Mouse (Mus musculus) hindbrain, postnatal 0 days (tissue): ENCODE results near the gene Shc2. TPM values are rescaled to one million over a fixed set of nuclear protein-coding genes. Genes with fewer than 3 reads are reported as not detected.

ENCODE experiments used
- ATAC-seq: fragments of 200-750 bp; cut with Nextera tagmentation; 2 replicates; pipeline ENCODE4 v1.8.0; 2017; ENCODE audit warnings: mild to moderate bottlenecking, moderate TSS enrichment, moderate library complexity
- DNase-seq: peaks from one replicate; pipeline ENCODE4 v3.0.0-alpha.2; 2015; ENCODE audit warnings: low spot score
- H3K27ac ChIP-seq: fragments of 300-500 bp; sonication (generic); 2 replicates; pipeline ENCODE4 v1.5.1; 2014; ENCODE audit warnings: mild to moderate bottlenecking
- H3K27me3 ChIP-seq: fragments of 300-500 bp; sonication (generic); 2 replicates; pipeline ENCODE4 v1.6.1; 2014; ENCODE audit warnings: low read length, mixed read lengths; ENCODE audit not compliant: insufficient read depth
- H3K36me3 ChIP-seq: fragments of 300-500 bp; sonication (generic); 2 replicates; pipeline ENCODE4 v1.6.1; 2014; ENCODE audit warnings: low read length, mixed read lengths; ENCODE audit not compliant: insufficient read depth
- H3K4me1 ChIP-seq: fragments of 300-500 bp; sonication (generic); 2 replicates; pipeline ENCODE4 v1.6.1; 2014; ENCODE audit warnings: antibody characterized with exemption, low read length, mixed read lengths; ENCODE audit not compliant: insufficient read depth
- H3K4me2 ChIP-seq: fragments of 300-500 bp; sonication (generic); 2 replicates; pipeline ENCODE4 v1.6.1; 2014; ENCODE audit warnings: low read depth, mild to moderate bottlenecking, low read length, moderate library complexity, mixed read lengths
- H3K4me3 ChIP-seq: fragments of 300-500 bp; sonication (generic); 2 replicates; pipeline ENCODE4 v1.5.1; 2014; ENCODE audit warnings: low read length
- H3K9ac ChIP-seq: fragments of 300-500 bp; sonication (generic); replicated peaks from 2 replicates; pipeline ENCODE4 v1.6.1; 2014; ENCODE audit warnings: mild to moderate bottlenecking, low read length, moderate library complexity, mixed read lengths
- H3K9me3 ChIP-seq: fragments of 300-500 bp; sonication (generic); 2 replicates; pipeline ENCODE4 v1.6.1; 2016; ENCODE audit warnings: low read length, mixed read lengths
- CTCF ChIP-seq: IDR thresholded peaks from 2 replicates; pipeline ENCODE4 v1.5.1; 2016; ENCODE audit warnings: antibody characterized with exemption, control low read depth, low read depth
- WGBS: fragments of 180-500 bp; shearing (Covaris S2); extraction: QIAGEN DNeasy Blood & Tissue Kit; methylation state at CpG from one replicate; pipeline ENCODE4 v1.1.7; 2014; 5-methylcytosine and 5-hydroxymethylcytosine counted together
- polyA plus RNA-seq: library from polyadenylated mRNA; unstranded; fragments of >200 nt; fragmentation: Nextera tagmentation; extraction: Ambion mirVana; gene quantifications from 2 replicates; pipeline ENCODE4 v1.2.1, GENCODE M21; 2015
- total RNA-seq: library from RNA; depleted of rRNA; stranded (reverse); fragments of >200 nt; gene quantifications from 2 replicates; pipeline ENCODE4 v1.2.3, GENCODE M21; 2014

Shc2 gene
- total and polyA plus RNA-seq, 2 experiments from 2014 or later: 21.3 to 66.2 TPM

- H3K27me3 ChIP-seq: no peaks in the 10 kb centered on the region
- no peak overlapping the region for H3K27ac ChIP-seq
- H3K36me3 ChIP-seq: no peaks in the 10 kb centered on the region
- H3K4me3 ChIP-seq: no peak overlapping the region
- no peak for ATAC-seq
- peak; percentile 71 for TF ChIP-seq CTCF
- H3K9ac ChIP-seq: no peak overlapping the region
- no peak for DNase-seq
- no peak overlapping the region for H3K4me2 ChIP-seq
- H3K9me3 ChIP-seq: no peaks in the 10 kb centered on the region
- no peaks in the 10 kb centered on the region for H3K4me1 ChIP-seq
- 85% methylated on average over 2 of the region's 2 CpGs for WGBS
These were observed 22.6 kb upstream of the Shc2 start for GRCm38 (mm10) chr10:79660298-79660697.

- no peak for DNase-seq
- H3K4me3 ChIP-seq: no peak overlapping the region
- no peaks in the 10 kb centered on the region for H3K27me3 ChIP-seq
- no peak for ATAC-seq
- H3K4me1 ChIP-seq: no peaks in the 10 kb centered on the region; the same call in 1 of the 2 replicates
- no peaks in the 10 kb centered on the region for H3K36me3 ChIP-seq
- no peak overlapping the region for H3K9ac ChIP-seq
- no peak overlapping the region for H3K4me2 ChIP-seq
- peak; percentile 54 for TF ChIP-seq CTCF
- no peaks in the 10 kb centered on the region for H3K9me3 ChIP-seq
- 25% methylated on average over 4 of the region's 4 CpGs for WGBS
- no peak overlapping the region for H3K27ac ChIP-seq
These were observed 21.1 kb upstream of the Shc2 start for GRCm38 (mm10) chr10:79658829-79659228.

- Histone ChIP-seq H3K4me1 (no peaks in the 10 kb centered on the region; the same call in 1 of the 2 replicates), H3K4me2 (0 out of 2 replicates have a peak overlapping the region, but pooled peaks have one; percentile 3), H3K9me3 (no peaks in the 10 kb centered on the region), H3K4me3 (no peak overlapping the region), H3K36me3 (no peaks in the 10 kb centered on the region), H3K9ac (no peak overlapping the region), H3K27ac (peak overlapping the region; percentile 72), H3K27me3 (no peaks in the 10 kb centered on the region)
- no peak for TF ChIP-seq CTCF
- ATAC-seq (peak; percentile 91), DNase-seq (peak; percentile 71)
- WGBS: 7% methylated on average over 1 of the region's 1 CpGs
These were observed 17.3 kb upstream of the Shc2 start for GRCm38 (mm10) chr10:79654946-79655395.

GRCm38 (mm10) chr10:79652789-79653188 is 15.1 kb upstream of the Shc2 start:
- 64% methylated on average over 7 of the region's 7 CpGs for WGBS

DNA sequence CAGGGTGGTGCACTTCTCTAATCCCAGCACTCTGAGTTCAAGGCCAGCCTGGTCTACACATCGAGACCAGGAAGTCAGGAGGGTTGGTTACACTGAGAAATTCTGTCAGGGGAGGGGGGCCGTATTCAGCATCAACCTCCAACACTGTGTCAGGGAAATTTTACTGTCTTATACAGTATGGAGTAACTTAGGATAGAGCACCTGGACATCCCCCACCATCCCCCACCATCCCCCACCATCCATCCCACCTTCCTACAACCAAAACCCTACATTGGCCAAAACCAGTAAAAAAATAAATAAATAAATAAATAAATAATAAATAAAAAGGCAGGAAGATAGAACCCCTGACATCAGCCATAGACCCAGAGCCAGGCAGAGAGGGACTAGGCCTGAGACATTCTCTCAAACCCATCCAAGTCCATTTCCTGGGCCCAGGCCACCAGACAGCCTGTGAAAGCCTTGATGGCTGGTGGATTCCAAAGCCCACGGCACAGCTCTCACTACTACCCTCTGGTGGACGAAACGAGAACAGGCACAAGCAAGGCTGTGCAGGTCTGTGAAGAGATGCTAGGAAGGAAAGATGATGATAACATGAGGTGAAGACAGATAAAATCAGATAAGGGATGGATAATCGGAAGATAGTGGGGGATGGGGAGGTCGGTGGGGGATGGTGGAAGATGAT is 11.5 kb upstream of the Shc2 start:
- DNase-seq: peak; percentile 90
- Histone ChIP-seq H3K4me2 (no peak overlapping the region), H3K4me1 (no peaks in the 10 kb centered on the region), H3K4me3 (no peak overlapping the region), H3K9ac (no peak overlapping the region), H3K36me3 (no peaks in the 10 kb centered on the region), H3K27me3 (no peaks in the 10 kb centered on the region), H3K27ac (no peak overlapping the region), H3K9me3 (no peaks in the 10 kb centered on the region)
- peak; percentile 79 for ATAC-seq
- TF ChIP-seq CTCF: peak; percentile 98
- 30% methylated on average over 7 of the region's 7 CpGs for WGBS

More at GRCm38 (mm10) chr10:79652789-79653188, 15.1 kb upstream of the Shc2 start:
- Histone ChIP-seq H3K4me1 (no peaks in the 10 kb centered on the region; the same call in 1 of the 2 replicates), H3K36me3 (no peaks in the 10 kb centered on the region), H3K4me2 (no peak overlapping the region), H3K9me3 (no peaks in the 10 kb centered on the region), H3K9ac (no peak overlapping the region), H3K27ac (no peak overlapping the region), H3K4me3 (no peak overlapping the region), H3K27me3 (no peaks in the 10 kb centered on the region)
- no peak for TF ChIP-seq CTCF
- DNase-seq (no peak), ATAC-seq (no peak)

- Histone ChIP-seq H3K27me3 (no peaks in the 10 kb centered on the region), H3K27ac (no peak within 1 kb of the TSS), H3K4me2 (no peak within 1 kb of the TSS), H3K4me3 (no peak within 1 kb of the TSS), H3K36me3 (no peaks in the 10 kb centered on the region), H3K4me1 (no peaks in the 10 kb centered on the region), H3K9me3 (no peaks in the 10 kb centered on the region), H3K9ac (no peak within 1 kb of the TSS)
- WGBS: 73% methylated on average over 8 of the region's 8 CpGs
- DNase-seq (no peak), ATAC-seq (no peak)
- no peak for TF ChIP-seq CTCF
These were observed 8.0 kb upstream of the Shc2 start, which contains the start of gene Odf3l2 for GRCm38 (mm10) chr10:79645711-79646110. Odf3l2 (minus strand) TSS chr10:79645738.
